1 mouse cellular context compared by ENCODE assay signal in genomic region chr9:53665428-53665827, GRCm38 (mm10).
TF ChIP-seq lines count a peak whose summit lies in the region.

No protein-coding gene starts in this region.

TF ChIP-seq in CH12.LX, 34 proteins besides CTCF, POLR2A, EP300 and RAD21 (continued from another document):
- peak; percentile 36; the same call in 1 of the 2 replicates for TF ChIP-seq ETS1 (conservative IDR thresholded peaks at IDR 0.05; ENCODE audit: low read depth, low read length)
- no peak for TF ChIP-seq ELF1 (IDR thresholded peaks at IDR 0.05; ENCODE audit: low read depth, low read length)
- TF ChIP-seq KAT2A (IDR thresholded peaks at IDR 0.05; ENCODE audit: insufficient replicate concordance, low read length), result no peak
- TF ChIP-seq UBTF (IDR thresholded peaks at IDR 0.05; ENCODE audit: low read depth, low read length), result no peak
